Mouse (Mus musculus): Measurements from ENCODE around the gene Ahdc1. TPM values are rescaled to one million over a fixed set of nuclear protein-coding genes. Genes with fewer than 3 reads are reported as not detected.

Gene Ahdc1
- total and polyA plus RNA-seq, 3 experiments: 1.6 to 19.9 (median 8.4) TPM

- Histone ChIP-seq H3K4me2 (ENCODE audit: insufficient read depth, low read depth, poor library complexity, severe bottlenecking) (no peak overlapping the region), H3K4me1 (ENCODE audit: control insufficient read depth in 1 of 2, insufficient read depth in 2 of 2) (peaks cover 15 to 53% of the 10 kb centered on the region in 2 experiments), H3K9ac (ENCODE audit: insufficient read depth, low read depth) (no peak overlapping the region), H3K36me3 (replicated peaks in 1 of 2; ENCODE audit: control insufficient read depth in 1 of 2, insufficient read depth in 1 of 2, low read length in 1 of 2) (peaks cover 0 to 42% of the 10 kb centered on the region in 2 experiments), H3K27me3 (replicated peaks) (no peaks in the 10 kb centered on the region), H3K9me3 (replicated peaks; ENCODE audit: low read length) (no peaks in the 10 kb centered on the region), H3K79me2 (replicated peaks; ENCODE audit: control insufficient read depth, extremely low read depth, insufficient read depth, poor library complexity, severe bottlenecking) (no peaks in the 10 kb centered on the region), H3K27ac (ENCODE audit: insufficient read depth, low read depth) (no peak overlapping the region), H3K4me3 (replicated peaks in 1 of 3; ENCODE audit: low read depth in 2 of 3, low read length in 2 of 3, poor library complexity in 1 of 3) (no peak overlapping the region)
- in situ Hi-C loops (cut with MboI; ENCODE audit: low pct_ligation_motif_present, low pct_unique_long_range_greater_than_20kb, low sequenced_read_pairs) (loop anchor here (5.0 kb wide), 1 partner anchor 36 kb away; no protein-coding TSS in a partner anchor), dilution Hi-C loops (cut with MboI; ENCODE audit: extremely low pct_ligation_motif_present, extremely low pct_unique_long_range_greater_than_20kb, low sequenced_read_pairs) (no loop called here)
- DNase-seq (ENCODE audit: extremely low read depth): no peak
- TF ChIP-seq NRF1 (IDR thresholded peaks at IDR 0.05; ENCODE audit: low read depth, low read length): no peak
- no peak for TF ChIP-seq POLR2AphosphoS2 (IDR thresholded peaks at IDR 0.05; ENCODE audit: low read depth, low read length)
- no peak for TF ChIP-seq MYC (IDR thresholded peaks at IDR 0.05; ENCODE audit: low read depth, low read length)
- no peak for TF ChIP-seq MEF2A (IDR thresholded peaks at IDR 0.05; ENCODE audit: borderline replicate concordance, low read depth, low read length)
- TF ChIP-seq BHLHE40 (IDR thresholded peaks at IDR 0.05; ENCODE audit: low read depth, low read length): no peak
- no peak for TF ChIP-seq NELFE (IDR thresholded peaks at IDR 0.05; ENCODE audit: low read depth, low read length)
- no peak for TF ChIP-seq SMC3 (IDR thresholded peaks at IDR 0.05; ENCODE audit: low read depth, low read length)
- TF ChIP-seq ETS1 (conservative IDR thresholded peaks at IDR 0.05; ENCODE audit: low read depth, low read length): no peak
- TF ChIP-seq ZMIZ1 (IDR thresholded peaks at IDR 0.05; ENCODE audit: low read depth, low read length): no peak
- no peak for TF ChIP-seq MXI1 (IDR thresholded peaks at IDR 0.05; ENCODE audit: low read depth, low read length)
- TF ChIP-seq SIN3A (IDR thresholded peaks at IDR 0.05; ENCODE audit: low read length): no peak
Observed at GRCm38 (mm10) chr4:133080862-133081261, 69.8 kb downstream of the Ahdc1 start.

DNA sequence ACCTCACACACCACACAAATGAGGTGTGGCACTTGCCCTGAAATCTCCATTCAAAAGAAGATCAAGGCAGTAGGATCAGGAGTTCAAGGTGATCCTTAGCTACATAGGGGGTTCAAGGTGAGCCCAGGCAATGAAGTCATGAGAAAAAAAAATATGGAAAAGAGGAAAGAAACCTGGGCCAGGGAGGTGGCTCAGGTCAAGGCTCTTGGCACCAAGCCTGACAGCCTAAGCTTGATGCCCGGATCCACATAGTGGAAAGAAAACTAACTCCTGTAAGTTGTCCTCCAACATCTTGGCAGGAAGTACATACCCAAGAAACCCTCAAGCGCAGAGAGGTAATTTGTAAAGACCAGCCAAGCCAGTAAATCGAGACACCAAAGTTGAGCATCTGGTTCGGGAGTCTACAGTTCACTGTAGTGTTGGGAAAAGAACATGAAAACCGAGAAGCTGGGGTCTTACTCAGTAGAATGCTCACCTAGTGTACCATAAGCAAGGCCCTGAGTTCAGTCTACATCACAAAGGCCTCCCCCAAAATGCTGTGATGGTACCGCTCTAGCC lies 71.2 kb downstream of the Ahdc1 start:
- H3K4me1 ChIP-seq (ENCODE audit: control insufficient read depth in 1 of 2, insufficient read depth in 2 of 2): peaks cover 19 to 56% of the 10 kb centered on the region in 2 experiments
- dilution Hi-C loops (cut with MboI; ENCODE audit: extremely low pct_ligation_motif_present, extremely low pct_unique_long_range_greater_than_20kb, low sequenced_read_pairs): no loop called here
- no peaks in the 10 kb centered on the region for H3K27me3 ChIP-seq (replicated peaks)
- H3K9ac ChIP-seq (ENCODE audit: insufficient read depth, low read depth): no peak overlapping the region
- no peak overlapping the region for H3K27ac ChIP-seq (ENCODE audit: insufficient read depth, low read depth)
- no peak overlapping the region for H3K4me3 ChIP-seq (replicated peaks in 1 of 3; ENCODE audit: low read depth in 2 of 3, low read length in 2 of 3, poor library complexity in 1 of 3)
- no peak for DNase-seq (ENCODE audit: extremely low read depth)
- TF ChIP-seq POLR2A (IDR thresholded peaks at IDR 0.05; ENCODE audit: low read depth, low read length): no peak
- no peak for TF ChIP-seq IRF4 (IDR thresholded peaks at IDR 0.05; ENCODE audit: low read depth, low read length)
- no peak for TF ChIP-seq TBP (conservative IDR thresholded peaks at IDR 0.05; ENCODE audit: low read depth, low read length)
- TF ChIP-seq ZC3H11A (IDR thresholded peaks at IDR 0.05; ENCODE audit: low read depth, low read length): no peak
- no peak for TF ChIP-seq KAT2A (IDR thresholded peaks at IDR 0.05; ENCODE audit: insufficient replicate concordance, low read length)
- no peak for TF ChIP-seq JUN (IDR thresholded peaks at IDR 0.05; ENCODE audit: insufficient read depth, low read depth, low read length)
- no peak for TF ChIP-seq BHLHE40 (IDR thresholded peaks at IDR 0.05; ENCODE audit: low read depth, low read length)
- no peak for TF ChIP-seq ZNF384 (IDR thresholded peaks at IDR 0.05; ENCODE audit: low read depth, low read length)
- TF ChIP-seq SMC3 (IDR thresholded peaks at IDR 0.05; ENCODE audit: low read depth, low read length): no peak
- no peak for TF ChIP-seq ZKSCAN1 (IDR thresholded peaks at IDR 0.05; ENCODE audit: borderline replicate concordance, low read depth, low read length)
- no peak for TF ChIP-seq MEF2A (IDR thresholded peaks at IDR 0.05; ENCODE audit: borderline replicate concordance, low read depth, low read length)
- no peak for TF ChIP-seq ZMIZ1 (IDR thresholded peaks at IDR 0.05; ENCODE audit: low read depth, low read length)
- no peak for TF ChIP-seq ETS1 (conservative IDR thresholded peaks at IDR 0.05; ENCODE audit: low read depth, low read length)
- peaks cover 0 to 37% of the 10 kb centered on the region in 2 experiments for H3K36me3 ChIP-seq (replicated peaks in 1 of 2; ENCODE audit: control insufficient read depth in 1 of 2, insufficient read depth in 1 of 2, low read length in 1 of 2)
- no peaks in the 10 kb centered on the region for H3K9me3 ChIP-seq (replicated peaks; ENCODE audit: low read length)
- in situ Hi-C loops (cut with MboI; ENCODE audit: low pct_ligation_motif_present, low pct_unique_long_range_greater_than_20kb, low sequenced_read_pairs): loop anchor here (5.0 kb wide), 1 partner anchor 35 kb away; no protein-coding TSS in a partner anchor
- no peak overlapping the region for H3K4me2 ChIP-seq (ENCODE audit: insufficient read depth, low read depth, poor library complexity, severe bottlenecking)
- H3K79me2 ChIP-seq (replicated peaks; ENCODE audit: control insufficient read depth, extremely low read depth, insufficient read depth, poor library complexity, severe bottlenecking): no peaks in the 10 kb centered on the region
